7 mouse cellular contexts compared by ENCODE assay signal in the genomic region with DNA sequence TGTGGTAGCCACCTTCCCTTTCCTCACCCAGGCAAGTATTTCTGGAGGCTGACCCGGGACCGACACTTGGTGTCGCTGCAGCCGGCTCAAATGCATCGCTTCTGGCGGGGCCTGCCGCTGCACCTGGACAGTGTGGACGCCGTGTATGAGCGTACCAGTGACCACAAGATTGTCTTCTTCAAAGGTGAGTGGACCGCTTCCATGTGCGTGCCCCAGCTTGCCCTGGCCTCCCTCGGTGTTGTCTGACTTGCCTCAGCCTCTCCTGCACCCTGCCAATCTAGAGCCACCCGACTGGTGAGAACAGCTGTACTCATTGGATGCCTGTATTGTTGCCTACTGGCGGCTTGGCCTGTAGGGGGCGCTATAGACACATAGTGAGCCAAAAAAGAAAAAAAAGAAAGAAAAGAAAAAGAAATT. TPM values are rescaled to one million over a fixed set of nuclear protein-coding genes. Genes with fewer than 3 reads are reported as not detected.
A peak's percentile ranks its signal among the peaks of the same experiment; 100 is the strongest.
DNase-seq lines count a peak whose midpoint lies in the region; ATAC-seq and TF ChIP-seq lines count a peak whose summit lies in the region.

No protein-coding gene starts in this region.

- no peak overlapping the region for H3K4me3 ChIP-seq in kidney, embryonic 16.5 days (ENCODE audit: low read length)
- peak overlapping the region; percentile 66 to 85 for H3K4me3 ChIP-seq in ES-E14 (ENCODE audit: insufficient read depth in 1 of 2, low read depth in 1 of 2, low read length in 2 of 2, poor library complexity in 1 of 2, severe bottlenecking in 1 of 2)
- H3K4me3 ChIP-seq in cortical plate, adult 2 months (ENCODE audit: insufficient read depth, low read length) = no peak overlapping the region
- H3K4me3 ChIP-seq in liver, embryonic 12.5 days = no peak overlapping the region

- H3K27ac ChIP-seq in kidney, embryonic 16.5 days (ENCODE audit: low read length) = no peak overlapping the region
- H3K27ac ChIP-seq in ES-E14 (ENCODE audit: insufficient read depth, low read depth, low read length, poor library complexity, severe bottlenecking) = no peak overlapping the region
- H3K27ac ChIP-seq in cortical plate, adult 2 months (ENCODE audit: insufficient read depth, low read length) = no peak overlapping the region
- no peak overlapping the region for H3K27ac ChIP-seq in liver, embryonic 12.5 days

- H3K9ac ChIP-seq in kidney, embryonic 16.5 days (replicated peaks; ENCODE audit: low read length) = no peak overlapping the region
- H3K9ac ChIP-seq in ES-E14 (ENCODE audit: insufficient read depth, low read depth, low read length, poor library complexity, severe bottlenecking) = peak overlapping the region; percentile 63; the same call in 1 of the 2 replicates
- no peak overlapping the region for H3K9ac ChIP-seq in liver, embryonic 12.5 days

- no peak for TF ChIP-seq POLR2A in cortical plate, adult 2 months (IDR thresholded peaks at IDR 0.05; ENCODE audit: extremely low read depth, insufficient read depth, low read length)

- peak; percentile 47 for DNase-seq in kidney, adult 18-20 months
- DNase-seq in ES-E14 (ENCODE audit: low read depth, low spot score) = peak; percentile 67
- DNase-seq in spleen, adult 12 weeks (ENCODE audit: low spot score) = no peak
- no peak for DNase-seq in cerebellum, postnatal 36 days

- H3K36me3 ChIP-seq in kidney, embryonic 16.5 days (ENCODE audit: insufficient read depth, low read length) = 0 out of 2 replicates have a peak, but pooled peaks cover 3% of the 10 kb centered on the region
- no peaks in the 10 kb centered on the region; the same call in 1 of the 2 replicates for H3K36me3 ChIP-seq in ES-E14 (ENCODE audit: control insufficient read depth, insufficient read depth, low read length, poor library complexity, severe bottlenecking)
- H3K36me3 ChIP-seq in liver, embryonic 12.5 days = no peaks in the 10 kb centered on the region

- no peak overlapping the region for H3K4me2 ChIP-seq in kidney, embryonic 16.5 days (replicated peaks; ENCODE audit: low read depth, low read length)
- peak overlapping the region; percentile 28 for H3K4me2 ChIP-seq in liver, embryonic 12.5 days

- H3K4me1 ChIP-seq in kidney, embryonic 16.5 days (ENCODE audit: insufficient read depth, low read length) = no peaks in the 10 kb centered on the region
- H3K4me1 ChIP-seq in ES-E14 (ENCODE audit: control insufficient read depth in 2 of 2, insufficient read depth in 2 of 2, low read length in 2 of 2, poor library complexity in 1 of 2) = peaks cover 1 to 4% of the 10 kb centered on the region in 2 experiments; a peak in 1 of 4 replicates
- no peaks in the 10 kb centered on the region for H3K4me1 ChIP-seq in cortical plate, adult 2 months (ENCODE audit: control insufficient read depth, insufficient read depth, low read length)
- no peaks in the 10 kb centered on the region for H3K4me1 ChIP-seq in liver, embryonic 12.5 days

- H3K9me3 ChIP-seq in kidney, embryonic 16.5 days (ENCODE audit: low read length) = 0 out of 2 replicates have a peak, but pooled peaks cover 5% of the 10 kb centered on the region
- H3K9me3 ChIP-seq in ES-E14 (ENCODE audit: control insufficient read depth, insufficient read depth, low read depth, low read length) = no peaks in the 10 kb centered on the region
- H3K9me3 ChIP-seq in liver, embryonic 12.5 days (replicated peaks) = no peaks in the 10 kb centered on the region

- peak; percentile 22; the same call in 1 of the 2 replicates for TF ChIP-seq CTCF in cortical plate, adult 2 months (IDR thresholded peaks at IDR 0.05; ENCODE audit: extremely low read depth, insufficient read depth, low read length)

- WGBS in kidney, embryonic 16.5 days = 38% methylated on average over 16 of the region's 16 CpGs
- 45% methylated on average over 16 of the region's 16 CpGs for WGBS in liver, embryonic 12.5 days (ENCODE audit: insufficient replicate concordance)

- in situ Hi-C loops in ES-E14 (cut with MboI; ENCODE audit: low sequenced_read_pairs in 2 of 2, unreplicated experiment in 2 of 2) = no loop called here

- H3K27me3 ChIP-seq in kidney, embryonic 16.5 days (ENCODE audit: insufficient read depth, low read length) = no peaks in the 10 kb centered on the region
- H3K27me3 ChIP-seq in liver, embryonic 12.5 days (replicated peaks) = no peaks in the 10 kb centered on the region

- no peak for ATAC-seq in kidney, embryonic 16.5 days (ENCODE audit: low FRiP score, low TSS enrichment)
- ATAC-seq in liver, embryonic 12.5 days = no peak

TF ChIP-seq in ES-E14, 5 proteins besides CTCF, POLR2A, EP300 and RAD21:
- TF ChIP-seq ZNF384 (IDR thresholded peaks at IDR 0.05; ENCODE audit: low read depth, low read length) (peak; percentile 96), HCFC1 (IDR thresholded peaks at IDR 0.05; ENCODE audit: borderline replicate concordance, insufficient read depth, low read length) (no peak), MAFK (IDR thresholded peaks at IDR 0.05; ENCODE audit: insufficient read depth, low read depth, low read length) (0 out of 2 replicates have a peak, but pooled peaks have one; percentile 13), ZC3H11A (IDR thresholded peaks at IDR 0.05; ENCODE audit: borderline replicate concordance, low read depth, low read length) (no peak), CHD2 (IDR thresholded peaks at IDR 0.05; ENCODE audit: low read depth, low read length) (0 out of 2 replicates have a peak, but pooled peaks have one; percentile 18)

RNA-seq across cellular contexts. Expression of a gene that starts 18.1 kb away (rescaled TPM):
- 3.3 and 4.7 TPM in 2 replicates for polyA plus RNA-seq in kidney, embryonic 16.5 days (2015; fragmentation: Nextera tagmentation; extraction: Ambion mirVana)
- total RNA-seq in ES-E14 (2012; rRNA removed) = 6.7 and 15.8 TPM in 2 replicates
- 83.9 and 90.5 TPM in 2 replicates for polyA plus RNA-seq in cortical plate, adult 2 months (2012; rRNA removed)
- polyA plus RNA-seq in liver, embryonic 12.5 days (2016; fragmentation: Nextera tagmentation; extraction: Ambion mirVana) = 0.38 and 0.39 TPM in 2 replicates

Comparison
In these comparisons a context has a peak if more than half of its experiments do, and no peak if none do; other contexts are left out.
1. DNase-seq: peak in kidney, adult 18-20 months (single experiment) and ES-E14 (single experiment); none in spleen, adult 12 weeks (single experiment) and cerebellum, postnatal 36 days (0 of 2).
2. H3K4me3 ChIP-seq: peak in ES-E14 (2 of 2); none in kidney, embryonic 16.5 days (single experiment), cortical plate, adult 2 months (single experiment) and liver, embryonic 12.5 days (single experiment).
3. RNA of a gene that starts 18.1 kb away (polyA plus RNA-seq): 83.9 to 90.5 TPM in cortical plate, adult 2 months; 3.3 to 4.7 TPM in kidney, embryonic 16.5 days and 0.38 to 0.39 TPM in liver, embryonic 12.5 days; every median in the first group is over 10 times any median in the second.